Comparison of ENCODE assay signal across 8 mouse cellular contexts in genomic region chr7:44997231-44997939, GRCm38 (mm10). TPM values are rescaled to one million over a fixed set of nuclear protein-coding genes. Genes with fewer than 3 reads are reported as not detected.
A peak's percentile ranks its signal among the peaks of the same experiment; 100 is the strongest.
DNase-seq lines count a peak whose midpoint lies in the region; ATAC-seq and TF ChIP-seq lines count a peak whose summit lies in the region.

Gene Irf3 (plus strand): TSS chr7:44997648.

- H3K4me2 ChIP-seq in lung, postnatal 0 days (replicated peaks; ENCODE audit: low read depth, low read length): peak within 1 kb of the TSS; percentile 65

- ATAC-seq in frontal cortex, adult (ENCODE audit: low TSS enrichment): peak; percentile 87
- peak; percentile 96 for ATAC-seq in lung, postnatal 0 days

- peaks cover 70% of the 10 kb centered on the region for H3K36me3 ChIP-seq in hindbrain, embryonic 10.5 days
- peaks cover 20% of the 10 kb centered on the region for H3K36me3 ChIP-seq in lung, postnatal 0 days (ENCODE audit: insufficient read depth, low read length)

- WGBS in hindbrain, embryonic 10.5 days: under 1% methylated on average over 43 of the region's 43 CpGs
- under 1% methylated on average over 43 of the region's 43 CpGs for WGBS in lung, postnatal 0 days

- peak within 1 kb of the TSS; percentile 95 for H3K27ac ChIP-seq in hindbrain, embryonic 10.5 days
- peak within 1 kb of the TSS; percentile 87 for H3K27ac ChIP-seq in lung, postnatal 0 days (ENCODE audit: low read length)

- DNase-seq in MN1 (ENCODE audit: low spot score): peak; percentile 96
- DNase-seq in cerebellum, adult 9-10 months: peak; percentile 96
- DNase-seq in hindbrain, embryonic 10.5 days (ENCODE audit: low spot score): peak; percentile 95
- peak; percentile 96 for DNase-seq in layer of hippocampus, adult 9-11 months
- DNase-seq in lung, postnatal 0 days (ENCODE audit: low spot score): peak; percentile 99
- DNase-seq in ovary, postnatal 14 days (ENCODE audit: low spot score): peak; percentile 94
- DNase-seq in thymus, postnatal 14 days: peak; percentile 98

- H3K9me3 ChIP-seq in hindbrain, embryonic 10.5 days: no peaks in the 10 kb centered on the region
- no peaks in the 10 kb centered on the region for H3K9me3 ChIP-seq in lung, postnatal 0 days (ENCODE audit: low read length)

- H3K4me1 ChIP-seq in hindbrain, embryonic 10.5 days (replicated peaks): peaks cover 40% of the 10 kb centered on the region
- peaks cover 10% of the 10 kb centered on the region for H3K4me1 ChIP-seq in lung, postnatal 0 days (ENCODE audit: insufficient read depth, low read depth, low read length)

- H3K9ac ChIP-seq in lung, postnatal 0 days (replicated peaks; ENCODE audit: low read depth): peak within 1 kb of the TSS; percentile 61

- TF ChIP-seq CTCF in lung, postnatal 0 days (IDR thresholded peaks at IDR 0.05): no peak

- no peaks in the 10 kb centered on the region for H3K27me3 ChIP-seq in hindbrain, embryonic 10.5 days (ENCODE audit: insufficient read depth, poor library complexity, severe bottlenecking)
- H3K27me3 ChIP-seq in lung, postnatal 0 days (replicated peaks; ENCODE audit: insufficient read depth, low read length): no peaks in the 10 kb centered on the region

- H3K4me3 ChIP-seq in hindbrain, embryonic 10.5 days: peak within 1 kb of the TSS; percentile 76
- H3K4me3 ChIP-seq in lung, postnatal 0 days (ENCODE audit: low read depth, low read length): peak within 1 kb of the TSS; percentile 64

- no peak for TF ChIP-seq EP300 in lung, postnatal 0 days (IDR thresholded peaks at IDR 0.05)

RNA-seq across cellular contexts. Expression of gene Irf3, which starts in this region (rescaled TPM):
- polyA plus RNA-seq in hindbrain, embryonic 10.5 days (2016; fragmentation: Nextera tagmentation; extraction: Ambion mirVana): 76.7 and 78.1 TPM in 2 replicates
- polyA plus RNA-seq in lung, postnatal 0 days (2015; fragmentation: Nextera tagmentation; extraction: Ambion mirVana): 90.4 and 96.5 TPM in 2 replicates

Comparison
In these comparisons a context has a peak if more than half of its experiments do, and no peak if none do; other contexts are left out.
1. Peak in every context shown above with its lines: DNase-seq, ATAC-seq, H3K4me3 ChIP-seq and H3K27ac ChIP-seq.